Mouse (Mus musculus): ENCODE results near the gene BC034090. TPM values are rescaled to one million over a fixed set of nuclear protein-coding genes. Genes with fewer than 3 reads are reported as not detected.

The BC034090 gene
- polyA plus RNA-seq, 1 experiment: 3.3 TPM

DNA sequence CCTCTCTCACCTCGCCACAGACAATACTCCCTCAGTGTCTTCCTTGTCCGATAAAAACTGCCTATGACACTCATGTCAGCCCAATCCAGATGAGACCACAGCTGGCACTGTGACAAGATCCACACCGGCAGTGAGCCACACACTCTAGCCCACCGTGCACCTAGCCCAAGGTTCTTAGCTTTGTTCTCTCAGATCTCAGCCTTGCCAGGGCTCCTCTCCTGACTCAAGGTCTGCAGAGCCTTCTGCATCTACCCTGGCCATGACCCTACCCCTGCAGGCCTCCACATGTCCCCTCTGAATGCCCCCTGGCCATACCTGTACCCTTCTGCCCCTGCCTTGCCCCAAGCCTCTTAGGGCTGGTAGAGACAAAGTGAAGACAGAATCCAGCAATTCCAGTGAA is 32.2 kb downstream of the BC034090 start:
- Histone ChIP-seq H3K4me3 (replicated peaks) (no peak overlapping the region), H3K36me3 (replicated peaks; ENCODE audit: low read length) (peaks cover 14% of the 10 kb centered on the region), H3K27me3 (replicated peaks) (peaks cover 25% of the 10 kb centered on the region), H3K9me3 (no peaks in the 10 kb centered on the region), H3K4me1 (peaks cover 39% of the 10 kb centered on the region)
- TF ChIP-seq GATA1 (IDR thresholded peaks at IDR 0.05; ENCODE audit: borderline replicate concordance, low read length) (no peak), FLI1 (IDR thresholded peaks at IDR 0.05; ENCODE audit: low read length) (no peak)

DNA sequence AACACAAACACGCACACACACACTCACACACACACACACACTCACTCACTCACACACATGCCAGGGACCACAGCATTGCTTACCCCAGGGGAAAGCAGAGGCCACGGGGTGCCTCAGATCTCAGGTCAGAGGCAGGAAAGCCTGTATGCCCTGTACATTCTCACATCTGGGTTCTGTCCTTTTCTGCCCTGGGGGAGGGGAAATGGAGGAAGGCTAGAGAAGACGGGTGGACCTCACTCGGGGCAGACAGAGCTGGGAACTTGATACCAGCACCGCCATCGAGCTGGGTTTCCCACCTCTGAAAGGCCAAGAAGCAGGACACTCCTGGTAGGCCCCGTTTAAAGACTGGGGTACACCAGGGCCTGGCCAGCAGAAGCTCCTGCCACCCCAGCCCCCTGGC is 33.2 kb downstream of the BC034090 start:
- TF ChIP-seq GATA1 (IDR thresholded peaks at IDR 0.05; ENCODE audit: borderline replicate concordance, low read length) (no peak), FLI1 (IDR thresholded peaks at IDR 0.05; ENCODE audit: low read length) (no peak)
- Histone ChIP-seq H3K36me3 (replicated peaks; ENCODE audit: low read length) (peaks cover 24% of the 10 kb centered on the region), H3K4me3 (replicated peaks) (no peak overlapping the region), H3K9me3 (no peaks in the 10 kb centered on the region), H3K4me1 (peaks cover 36% of the 10 kb centered on the region), H3K27me3 (replicated peaks) (peaks cover 17% of the 10 kb centered on the region)

DNA sequence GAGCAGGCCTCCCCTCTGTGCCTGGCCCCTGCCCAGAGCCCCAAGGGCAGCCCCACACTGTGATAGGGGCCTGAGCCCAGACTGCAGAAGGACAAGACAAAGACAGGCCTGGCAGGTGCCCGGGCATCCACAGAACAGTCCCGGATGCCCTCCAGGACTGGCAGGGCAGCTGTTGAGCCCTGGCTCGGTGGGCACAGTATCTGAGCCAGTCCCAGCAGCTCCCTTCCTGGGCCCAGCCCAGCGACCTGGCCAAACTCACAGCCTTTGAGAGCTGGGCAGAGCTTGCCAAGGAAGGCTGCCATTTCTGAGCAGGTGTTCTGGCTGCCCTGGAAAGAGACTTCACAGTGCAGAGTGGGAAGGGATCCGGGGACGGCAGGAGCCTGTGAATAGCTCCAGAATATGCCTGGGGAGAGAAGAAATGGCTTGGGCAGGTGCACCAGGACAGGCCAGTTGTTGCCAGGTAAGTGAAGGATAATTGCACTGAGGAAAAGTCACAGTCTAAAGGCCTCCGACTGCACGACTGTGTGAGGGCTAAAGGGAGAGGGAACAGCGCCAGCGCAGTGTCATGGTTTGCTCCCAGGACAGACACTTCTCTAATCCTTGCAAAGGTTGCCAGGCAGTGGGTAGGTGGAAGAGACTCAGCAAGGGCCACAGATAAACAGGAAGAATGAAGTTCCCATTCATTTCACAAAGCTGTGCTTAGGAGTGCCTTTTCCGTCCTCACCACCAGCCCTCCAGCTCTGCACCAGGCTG is 34.1 kb downstream of the BC034090 start:
- H3K27me3 ChIP-seq (replicated peaks): peaks cover 17% of the 10 kb centered on the region
- no peaks in the 10 kb centered on the region for H3K9me3 ChIP-seq
- no peak overlapping the region for H3K4me3 ChIP-seq (replicated peaks)
- H3K4me1 ChIP-seq: peaks cover 32% of the 10 kb centered on the region
- H3K36me3 ChIP-seq (replicated peaks; ENCODE audit: low read length): peaks cover 33% of the 10 kb centered on the region
- TF ChIP-seq FLI1 (IDR thresholded peaks at IDR 0.05; ENCODE audit: low read length) (no peak), GATA1 (IDR thresholded peaks at IDR 0.05; ENCODE audit: borderline replicate concordance, low read length) (no peak)

DNA sequence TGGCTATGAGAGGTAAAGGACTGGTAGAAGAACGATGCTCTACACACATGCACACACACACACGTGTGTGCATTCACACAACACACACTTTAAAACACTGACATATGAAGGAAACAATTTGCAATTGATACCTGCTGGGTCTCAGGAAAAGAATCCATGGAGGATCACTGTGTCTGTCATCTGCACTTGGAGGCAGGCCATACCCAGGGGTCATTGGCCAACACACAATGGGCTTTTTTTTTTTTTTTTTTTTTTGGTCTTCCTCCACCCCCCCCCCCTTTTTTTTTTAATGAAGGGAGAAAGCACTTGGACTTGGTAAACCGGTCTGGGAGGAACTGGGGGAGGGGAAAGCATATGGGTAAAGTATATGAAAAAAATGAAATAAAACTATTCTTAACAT is 36.4 kb downstream of the BC034090 start:
- Histone ChIP-seq H3K9me3 (no peaks in the 10 kb centered on the region), H3K4me1 (peaks cover 17% of the 10 kb centered on the region), H3K36me3 (replicated peaks; ENCODE audit: low read length) (peaks cover 54% of the 10 kb centered on the region), H3K4me3 (replicated peaks) (no peak overlapping the region), H3K27me3 (replicated peaks) (peaks cover 6% of the 10 kb centered on the region)
- TF ChIP-seq GATA1 (IDR thresholded peaks at IDR 0.05; ENCODE audit: borderline replicate concordance, low read length) (no peak), FLI1 (IDR thresholded peaks at IDR 0.05; ENCODE audit: low read length) (no peak)

DNA sequence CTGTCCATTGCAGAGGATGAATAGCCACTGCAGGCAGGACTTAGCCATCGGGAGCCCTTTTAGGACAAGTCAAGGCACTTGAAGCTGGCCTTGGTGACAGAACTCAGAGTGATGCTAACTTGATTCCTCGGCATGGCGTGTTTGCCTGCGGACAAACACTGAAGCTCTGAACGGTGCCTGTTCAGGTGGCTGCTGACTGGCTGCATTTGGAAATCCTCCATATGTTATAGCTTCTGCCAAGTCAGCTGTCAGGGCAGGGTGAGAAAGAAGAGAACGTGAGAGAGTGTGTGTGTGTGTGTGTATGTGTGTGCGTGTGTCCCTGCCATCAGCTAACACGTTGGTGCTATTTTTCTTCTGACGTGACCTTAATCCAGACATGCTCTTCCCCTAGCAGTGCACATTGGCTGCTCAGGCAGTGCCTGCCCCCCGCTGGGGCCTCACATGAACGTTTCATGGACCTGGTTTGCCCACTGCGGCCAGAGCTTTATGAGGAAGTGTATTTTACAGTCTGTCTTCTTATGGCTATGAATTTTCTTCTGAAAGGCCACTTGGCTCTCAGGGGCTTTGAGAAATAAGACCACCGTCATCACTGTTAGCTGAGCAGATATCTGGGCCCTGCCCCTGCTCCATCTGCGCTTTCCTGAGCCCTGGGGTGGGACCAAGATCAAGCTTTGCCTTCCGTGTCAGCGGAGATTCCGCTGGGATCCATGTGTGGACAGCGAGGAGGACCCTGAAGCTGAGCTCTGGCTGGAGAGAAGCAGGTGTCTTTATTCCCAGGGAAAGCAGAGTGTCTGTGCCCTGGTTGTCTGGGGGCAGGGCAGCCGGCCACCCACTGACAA is 38.2 kb downstream of the BC034090 start:
- no peak overlapping the region for H3K4me3 ChIP-seq (replicated peaks)
- peaks cover 73% of the 10 kb centered on the region for H3K36me3 ChIP-seq (replicated peaks; ENCODE audit: low read length)
- TF ChIP-seq GATA1 (IDR thresholded peaks at IDR 0.05; ENCODE audit: borderline replicate concordance, low read length) (no peak), FLI1 (IDR thresholded peaks at IDR 0.05; ENCODE audit: low read length) (no peak)
- peaks cover 2% of the 10 kb centered on the region for H3K27me3 ChIP-seq (replicated peaks)
- H3K4me1 ChIP-seq: peaks cover 16% of the 10 kb centered on the region
- H3K9me3 ChIP-seq: no peaks in the 10 kb centered on the region

DNA sequence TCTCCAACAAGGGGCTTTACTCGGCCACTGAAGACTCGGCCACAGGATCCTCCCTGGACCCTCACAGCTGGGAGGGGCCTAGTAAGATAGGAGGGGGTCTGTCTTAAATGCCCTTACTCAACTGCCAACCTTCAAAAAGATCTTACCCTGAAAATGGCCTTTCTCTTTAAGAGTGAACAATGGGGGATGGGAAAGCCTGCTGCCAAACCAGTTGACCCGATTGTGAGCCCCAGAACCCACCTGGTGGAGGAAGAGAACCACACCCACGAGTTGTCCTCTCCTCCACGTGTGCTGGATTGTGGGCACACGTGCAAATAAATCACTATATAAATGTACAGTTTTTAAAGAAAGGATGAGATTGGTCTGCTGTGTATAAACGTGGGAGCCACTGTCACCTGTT is 38.9 kb downstream of the BC034090 start:
- Histone ChIP-seq H3K36me3 (replicated peaks; ENCODE audit: low read length) (peaks cover 80% of the 10 kb centered on the region), H3K27me3 (replicated peaks) (no peaks in the 10 kb centered on the region), H3K4me1 (peaks cover 19% of the 10 kb centered on the region), H3K9me3 (no peaks in the 10 kb centered on the region), H3K4me3 (replicated peaks) (no peak overlapping the region)
- TF ChIP-seq FLI1 (IDR thresholded peaks at IDR 0.05; ENCODE audit: low read length) (no peak), GATA1 (IDR thresholded peaks at IDR 0.05; ENCODE audit: borderline replicate concordance, low read length) (no peak)

DNA sequence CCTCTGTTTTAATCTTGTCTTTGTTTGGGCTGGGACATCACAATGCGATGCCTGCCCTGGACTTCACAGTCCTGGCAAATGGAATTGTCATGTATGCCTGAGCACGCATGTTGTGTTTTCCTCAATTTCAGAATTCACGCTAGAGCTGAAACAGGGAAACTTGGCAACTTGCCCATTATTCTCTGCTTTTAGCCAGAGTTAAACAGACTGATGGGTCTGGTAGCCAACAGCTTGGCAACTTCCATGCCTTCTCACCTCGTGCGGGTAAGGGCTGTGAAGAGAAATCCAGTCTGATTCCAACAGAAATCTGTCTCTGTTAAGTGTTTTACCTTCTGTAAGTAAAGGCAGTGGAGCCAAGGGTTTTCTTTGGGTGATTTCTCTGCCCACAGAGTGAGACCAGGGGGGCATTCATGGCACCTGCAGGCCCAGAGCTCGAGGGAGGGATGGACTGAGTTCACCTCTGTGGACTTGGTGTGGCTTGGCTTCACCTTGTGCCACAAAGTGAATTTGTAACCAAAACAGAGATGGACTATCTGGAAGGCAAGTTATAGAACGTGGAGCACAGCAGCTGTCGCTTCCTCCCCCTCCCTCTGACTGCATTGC is 39.6 kb downstream of the BC034090 start:
- peaks cover 86% of the 10 kb centered on the region for H3K36me3 ChIP-seq (replicated peaks; ENCODE audit: low read length)

DNA sequence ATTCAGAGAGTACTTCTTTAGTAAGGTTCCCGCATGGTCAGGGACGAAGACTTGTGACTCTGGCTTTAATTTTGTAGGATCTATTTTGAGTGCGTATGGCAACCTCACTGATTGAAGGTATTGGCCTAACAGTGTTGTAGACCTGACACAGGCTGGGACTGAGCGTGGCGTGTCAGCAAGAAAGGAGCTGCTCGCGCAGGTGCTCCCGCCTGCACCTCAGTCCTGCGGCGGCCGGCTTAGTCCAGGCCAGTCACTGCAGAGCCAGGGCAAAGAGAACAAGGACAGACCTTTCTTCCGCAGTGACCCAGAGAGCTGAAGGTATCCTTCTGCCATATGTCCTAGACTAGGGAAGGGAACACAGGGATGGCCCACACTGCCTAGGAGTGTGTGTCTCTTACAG is 40.3 kb downstream of the BC034090 start:
- no peaks in the 10 kb centered on the region for H3K27me3 ChIP-seq (replicated peaks)
- H3K36me3 ChIP-seq (replicated peaks; ENCODE audit: low read length): peaks cover 91% of the 10 kb centered on the region
- TF ChIP-seq FLI1 (IDR thresholded peaks at IDR 0.05; ENCODE audit: low read length) (no peak), GATA1 (IDR thresholded peaks at IDR 0.05; ENCODE audit: borderline replicate concordance, low read length) (no peak)

More for the DNA sequence above, 39.6 kb downstream of the BC034090 start:
- no peaks in the 10 kb centered on the region for H3K9me3 ChIP-seq
- peaks cover 19% of the 10 kb centered on the region for H3K4me1 ChIP-seq
- H3K4me3 ChIP-seq (replicated peaks): no peak overlapping the region
- H3K27me3 ChIP-seq (replicated peaks): no peaks in the 10 kb centered on the region
- TF ChIP-seq FLI1 (IDR thresholded peaks at IDR 0.05; ENCODE audit: low read length) (no peak), GATA1 (IDR thresholded peaks at IDR 0.05; ENCODE audit: borderline replicate concordance, low read length) (no peak)

DNA sequence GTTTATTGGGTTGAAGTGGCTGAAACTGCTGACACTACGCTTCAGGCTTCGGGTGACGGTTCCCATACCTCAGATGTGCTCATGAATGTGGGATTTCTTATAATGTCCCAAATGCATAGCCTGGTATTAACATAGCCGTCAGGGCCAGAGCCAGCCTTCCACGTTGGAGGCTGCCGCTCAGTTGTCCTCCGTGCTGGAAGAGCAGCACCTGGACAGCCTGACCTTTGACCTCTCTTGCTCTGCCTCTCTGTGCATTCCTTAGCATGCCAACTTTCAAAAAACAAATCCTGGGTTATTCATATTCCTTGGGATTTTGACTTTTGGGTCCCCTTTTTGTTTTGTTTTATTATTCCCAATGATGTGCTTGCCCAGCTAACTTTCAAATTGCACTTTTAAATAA is 41.1 kb downstream of the BC034090 start:
- TF ChIP-seq FLI1 (IDR thresholded peaks at IDR 0.05; ENCODE audit: low read length) (no peak), GATA1 (IDR thresholded peaks at IDR 0.05; ENCODE audit: borderline replicate concordance, low read length) (no peak)
- H3K27me3 ChIP-seq (replicated peaks): no peaks in the 10 kb centered on the region
- peaks cover 19% of the 10 kb centered on the region for H3K4me1 ChIP-seq
- H3K4me3 ChIP-seq (replicated peaks): no peak overlapping the region
- H3K36me3 ChIP-seq (replicated peaks; ENCODE audit: low read length): peaks cover 96% of the 10 kb centered on the region
- H3K9me3 ChIP-seq: no peaks in the 10 kb centered on the region

More for the DNA sequence above, 40.3 kb downstream of the BC034090 start:
- Histone ChIP-seq H3K4me3 (replicated peaks) (no peak overlapping the region), H3K9me3 (no peaks in the 10 kb centered on the region), H3K4me1 (peaks cover 19% of the 10 kb centered on the region)

Measured in megakaryocyte, embryonic 14.5 days (primary cell).